Mouse (Mus musculus) CH12.LX (cell line): ENCODE measurements at regions not wholly inside any gene's neighbourhood (a gene's known extent, or its start where the extent isn't known, plus 50 kb on each side); places are given as distances from the start of the nearest gene placed in this dataset.

Source experiments
- BHLHE40 ChIP-seq: IDR thresholded peaks from 2 replicates; pipeline ENCODE4 v1.6.1; 2011; ENCODE audit warnings: mild to moderate bottlenecking, low read depth, low read length, improper control_type of control experiment
- CTCF ChIP-seq, 2 experiments: IDR thresholded peaks in 1 of 2; conservative IDR thresholded peaks in 1 of 2; 2 replicates each; pipeline ENCODE4 v1.5.1; 2011 to 2012; ENCODE audit warnings: low read depth in 2 of 2, low read length in 2 of 2, improper control_type of control experiment in 1 of 2, inconsistent platforms in 1 of 2, mild to moderate bottlenecking in 1 of 2, moderate library complexity in 1 of 2
- E2F4 ChIP-seq: IDR thresholded peaks from 2 replicates; pipeline ENCODE4 v1.6.1; 2011; ENCODE audit warnings: low read depth, low read length, improper control_type of control experiment; ENCODE audit not compliant: insufficient replicate concordance
- ELF1 ChIP-seq: IDR thresholded peaks from 2 replicates; pipeline ENCODE4 v1.6.1; 2014; ENCODE audit warnings: low read depth, mild to moderate bottlenecking, inconsistent platforms, low read length, improper control_type of control experiment
- ETS1 ChIP-seq: conservative IDR thresholded peaks from 2 replicates; pipeline ENCODE4 v1.6.1; 2012; ENCODE audit warnings: low read depth, mild to moderate bottlenecking, inconsistent platforms, low read length, improper control_type of control experiment, moderate library complexity
- GABPA ChIP-seq: IDR thresholded peaks from 2 replicates; pipeline ENCODE4 v1.6.1; 2012; ENCODE audit warnings: low read depth, low read length, improper control_type of control experiment, inconsistent platforms; ENCODE audit not compliant: insufficient replicate concordance
- POLR2A ChIP-seq: IDR thresholded peaks from 2 replicates; pipeline ENCODE4 v1.6.1; 2011; ENCODE audit warnings: low read depth, mild to moderate bottlenecking, improper control_type of control experiment, low read length
- POLR2AphosphoS2 ChIP-seq: IDR thresholded peaks from 2 replicates; pipeline ENCODE4 v1.6.1; 2011; ENCODE audit warnings: low read depth, low read length, improper control_type of control experiment
- UBTF ChIP-seq: IDR thresholded peaks from 2 replicates; pipeline ENCODE4 v1.6.1; 2012; ENCODE audit warnings: low read depth, mild to moderate bottlenecking, inconsistent platforms, low read length, improper control_type of control experiment, moderate library complexity

DNA sequence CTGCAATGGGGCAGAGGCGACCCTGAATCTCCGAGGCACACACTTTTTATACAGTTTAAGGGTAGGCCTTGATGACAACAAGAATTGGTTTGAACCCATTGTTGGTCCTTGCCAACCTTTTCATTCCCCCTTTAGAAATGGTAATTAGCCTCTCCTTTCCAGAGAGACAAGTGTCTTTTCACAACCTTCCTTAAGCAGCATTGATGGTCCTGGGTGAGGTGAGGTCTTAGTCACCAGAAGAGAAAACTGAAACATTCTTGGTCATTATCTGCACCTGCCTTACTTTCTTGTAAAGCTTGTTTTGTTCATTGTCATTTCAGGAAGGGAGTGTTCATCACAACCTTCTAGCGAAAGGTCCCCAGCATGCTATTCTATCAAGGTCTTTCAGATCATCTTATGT lies 93.3 kb downstream of the Nuf2 start:
- no peak for TF ChIP-seq ELF1
- no peak for TF ChIP-seq POLR2A
- TF ChIP-seq POLR2AphosphoS2: no peak
- TF ChIP-seq CTCF (conservative IDR thresholded peaks at IDR 0.05 in 1 of 2, IDR thresholded peaks at IDR 0.05 in 1 of 2; ENCODE audit: low read depth in 2 of 2, low read length in 2 of 2): no peak
- TF ChIP-seq ETS1: no peak
- no peak for TF ChIP-seq E2F4
- TF ChIP-seq GABPA: no peak
- no peak for TF ChIP-seq UBTF
- TF ChIP-seq BHLHE40: no peak
